In genomic region chr4:62763990-62764389, GRCm38 (mm10) we compare ENCODE assay signal across 8 mouse cellular contexts.
DNase-seq lines count a peak whose midpoint lies in the region; ATAC-seq and TF ChIP-seq lines count a peak whose summit lies in the region.

No protein-coding gene starts in this region.

- TF ChIP-seq CTCF in cortical plate, adult 2 months (IDR thresholded peaks at IDR 0.05; ENCODE audit: extremely low read depth, insufficient read depth, low read length) = peak; percentile 94
- TF ChIP-seq CTCF in left cerebral cortex, adult 2 months (IDR thresholded peaks at IDR 0.05) = peak; percentile 93

- no peak overlapping the region for H3K4me3 ChIP-seq in cortical plate, adult 2 months (ENCODE audit: insufficient read depth, low read length)
- no peak overlapping the region for H3K4me3 ChIP-seq in left cerebral cortex, adult 2 months

- intact Hi-C loops in left cerebral cortex, adult 2 months (cut with DNase I) = loop anchor here (5.0 kb wide), 1 partner anchor 307 kb away; no protein-coding TSS in a partner anchor

- TF ChIP-seq POLR2A in cortical plate, adult 2 months (IDR thresholded peaks at IDR 0.05; ENCODE audit: extremely low read depth, insufficient read depth, low read length) = no peak

- H3K4me1 ChIP-seq in cortical plate, adult 2 months (ENCODE audit: control insufficient read depth, insufficient read depth, low read length) = no peaks in the 10 kb centered on the region

- ATAC-seq in activated CD4-positive, CD25-positive, alpha-beta regulatory T cell, adult 4 months = peak; percentile 95
- peak; percentile 86 for ATAC-seq in megakaryocyte, adult 5-6 weeks (ENCODE audit: poor library complexity, severe bottlenecking)

- no peak overlapping the region for H3K27ac ChIP-seq in cortical plate, adult 2 months (ENCODE audit: insufficient read depth, low read length)
- H3K27ac ChIP-seq in left cerebral cortex, adult 2 months = no peak overlapping the region

- peak; percentile 71 for DNase-seq in gastrocnemius, postnatal 25 days
- peak; percentile 87 for DNase-seq in induced T-regulatory cell, adult 2 months (ENCODE audit: low read depth)
- peak; percentile 79 to 88 for DNase-seq in left cerebral cortex, adult 2 months (ENCODE audit: extremely low spot score in 1 of 2, low spot score in 2 of 2)
- peak; percentile 88 to 91 for DNase-seq in right cerebral cortex, postnatal 10 days (ENCODE audit: low spot score in 2 of 2)
- DNase-seq in urinary bladder, postnatal 10 days (ENCODE audit: low spot score) = peak; percentile 40
